Mouse (Mus musculus): ENCODE data around the gene Abhd11.

DNA sequence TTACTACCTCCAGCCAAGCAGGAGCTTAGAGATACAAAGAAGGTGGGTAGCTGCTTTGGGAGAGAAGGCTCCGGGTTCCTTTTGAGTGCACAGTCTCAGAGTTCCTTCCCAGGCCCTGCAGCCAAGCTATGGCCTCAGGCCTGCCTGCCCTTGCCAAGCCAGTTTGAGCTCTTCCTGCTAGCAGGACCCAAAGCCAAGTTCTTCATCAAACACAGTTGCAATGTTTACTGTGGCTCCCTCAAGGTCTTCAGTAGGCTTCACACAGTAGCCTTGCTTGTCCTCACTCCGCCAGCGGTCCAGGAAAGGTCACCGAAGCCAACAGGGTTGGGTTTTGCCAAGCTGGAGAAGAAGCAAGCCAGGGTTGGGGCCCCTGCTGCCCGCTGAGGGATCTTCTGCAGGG lies 16.4 kb upstream of the Abhd11 start:
- no peak for TF ChIP-seq POLR2A (IDR thresholded peaks at IDR 0.05; ENCODE audit: borderline replicate concordance, low read depth, low read length)
- TF ChIP-seq CTCF (IDR thresholded peaks at IDR 0.05; ENCODE audit: low read depth, low read length): no peak
